Mouse (Mus musculus): ENCODE results near the gene App. TPM values are rescaled to one million over a fixed set of nuclear protein-coding genes. Genes with fewer than 3 reads are reported as not detected.

App gene
- total and polyA plus RNA-seq, 2 experiments from 2014 or later, result 498 to 526 TPM

DNA sequence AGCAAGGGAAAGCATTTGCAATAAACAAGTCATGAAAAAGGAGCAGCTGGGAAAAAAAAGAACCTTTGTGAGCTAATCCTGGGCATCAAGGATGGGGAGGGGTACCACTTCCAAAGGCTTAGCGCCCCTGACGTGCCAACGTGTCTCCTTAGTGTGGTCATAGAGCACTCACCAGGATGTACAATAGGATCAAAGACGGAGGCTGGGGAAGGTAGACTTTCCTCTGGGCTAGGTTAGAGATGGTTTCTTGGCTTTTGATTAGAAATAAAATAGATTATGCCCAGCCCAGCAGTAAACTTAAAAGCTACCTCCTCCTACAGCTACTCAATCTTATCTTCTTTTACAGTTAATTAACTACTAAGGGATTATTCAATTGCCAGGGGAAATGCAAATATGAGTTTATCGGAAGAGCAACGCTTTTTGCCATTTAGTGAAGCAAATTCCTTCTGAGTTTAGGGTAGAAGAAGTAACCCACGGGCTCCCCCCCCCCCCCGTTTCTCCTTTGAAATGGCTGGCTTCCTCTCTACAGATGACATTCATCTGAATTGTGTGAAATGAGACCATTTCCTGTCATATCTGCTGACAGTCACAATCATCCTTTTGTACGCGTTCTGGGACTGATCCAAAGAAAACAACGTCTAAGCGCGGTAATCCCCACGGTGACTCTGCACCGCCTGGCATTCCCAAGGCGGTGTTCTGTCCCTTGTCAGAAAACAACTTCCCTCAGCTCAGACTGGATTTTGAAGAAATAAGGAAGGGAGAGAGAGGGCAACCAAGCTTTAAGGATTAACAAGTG is 201.8 kb downstream of the App start:
- H3K27ac ChIP-seq, result peak overlapping the region; percentile 48; the same call in 1 of the 2 replicates
- 46% methylated on average over 16 of the region's 16 CpGs for WGBS

DNA sequence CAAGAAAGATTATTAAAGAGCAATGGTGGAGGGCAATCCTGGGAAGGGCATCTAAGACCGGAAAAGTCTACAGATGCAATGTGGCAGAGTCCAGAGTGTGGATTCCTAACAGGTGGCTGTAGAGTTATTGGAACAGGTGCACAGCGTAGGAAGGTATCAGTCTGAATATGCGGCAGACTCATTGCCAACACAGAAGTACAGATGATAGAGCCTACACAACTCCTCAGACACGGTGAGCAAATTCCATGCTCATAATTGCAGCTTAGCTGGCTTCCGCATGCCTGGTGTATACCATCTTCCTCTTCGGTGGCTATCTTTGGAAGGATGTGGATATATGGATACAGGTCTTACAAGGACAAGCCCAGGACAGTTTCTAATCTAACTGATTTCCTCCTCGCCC is 204.5 kb downstream of the App start:
- Histone ChIP-seq H3K9ac (replicated peaks; ENCODE audit: low read length) (no peak overlapping the region), H3K4me1 (ENCODE audit: insufficient read depth, low read length) (no peaks in the 10 kb centered on the region; the same call in 1 of the 2 replicates), H3K9me3 (ENCODE audit: low read length) (no peaks in the 10 kb centered on the region), H3K4me3 (ENCODE audit: low read length) (no peak overlapping the region), H3K27me3 (ENCODE audit: insufficient read depth, low read length) (no peaks in the 10 kb centered on the region), H3K27ac (no peak overlapping the region), H3K36me3 (ENCODE audit: insufficient read depth, low read length) (peaks cover 22% of the 10 kb centered on the region; the same call in 1 of the 2 replicates), H3K4me2 (ENCODE audit: low read depth, low read length) (no peak overlapping the region)
- DNase-seq (ENCODE audit: low spot score) (no peak), ATAC-seq (no peak)
- no peak for TF ChIP-seq CTCF (IDR thresholded peaks at IDR 0.05; ENCODE audit: low read depth)
- WGBS, result 94% methylated on average over 7 of the region's 7 CpGs

More for the DNA sequence above, 201.8 kb downstream of the App start:
- H3K9me3 ChIP-seq (ENCODE audit: low read length), result no peaks in the 10 kb centered on the region
- no peak overlapping the region for H3K4me3 ChIP-seq (ENCODE audit: low read length)
- no peak for TF ChIP-seq CTCF (IDR thresholded peaks at IDR 0.05; ENCODE audit: low read depth)
- H3K4me2 ChIP-seq (ENCODE audit: low read depth, low read length), result 0 out of 2 replicates have a peak overlapping the region, but pooled peaks have one; percentile 21
- no peaks in the 10 kb centered on the region; the same call in 1 of the 2 replicates for H3K4me1 ChIP-seq (ENCODE audit: insufficient read depth, low read length)
- H3K36me3 ChIP-seq (ENCODE audit: insufficient read depth, low read length), result peaks cover 26% of the 10 kb centered on the region; the same call in 1 of the 2 replicates
- H3K27me3 ChIP-seq (ENCODE audit: insufficient read depth, low read length), result no peaks in the 10 kb centered on the region
- H3K9ac ChIP-seq (replicated peaks; ENCODE audit: low read length), result no peak overlapping the region
- peak; percentile 39 for ATAC-seq
- peak; percentile 62 for DNase-seq (ENCODE audit: low spot score)

DNA sequence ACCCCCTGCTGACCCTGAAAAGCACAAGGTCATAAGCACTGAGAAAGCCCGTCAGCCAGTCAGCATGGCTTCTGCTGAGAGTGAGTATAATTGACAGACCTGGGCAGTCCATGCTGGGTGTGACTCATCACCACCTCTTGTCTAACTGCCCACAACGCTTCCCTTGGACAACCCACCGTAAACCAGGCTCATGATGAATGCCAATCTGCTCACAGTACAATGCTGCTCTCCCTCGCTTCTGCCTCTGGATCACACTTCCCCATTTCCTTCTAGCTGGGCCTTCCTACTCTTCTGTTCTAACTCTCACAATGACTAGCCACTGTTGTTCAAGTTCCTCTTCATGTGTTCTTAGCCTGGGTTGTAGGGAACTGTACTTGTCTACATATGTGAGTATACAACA is 206.6 kb downstream of the App start:
- Histone ChIP-seq H3K27me3 (ENCODE audit: insufficient read depth, low read length) (no peaks in the 10 kb centered on the region), H3K27ac (no peak overlapping the region), H3K9me3 (ENCODE audit: low read length) (no peaks in the 10 kb centered on the region), H3K9ac (replicated peaks; ENCODE audit: low read length) (no peak overlapping the region), H3K4me2 (ENCODE audit: low read depth, low read length) (no peak overlapping the region), H3K4me3 (ENCODE audit: low read length) (no peak overlapping the region), H3K4me1 (ENCODE audit: insufficient read depth, low read length) (no peaks in the 10 kb centered on the region; the same call in 1 of the 2 replicates), H3K36me3 (ENCODE audit: insufficient read depth, low read length) (peaks cover 25% of the 10 kb centered on the region; the same call in 1 of the 2 replicates)
- TF ChIP-seq CTCF (IDR thresholded peaks at IDR 0.05; ENCODE audit: low read depth), result no peak
- ATAC-seq (peak; percentile 33; the same call in 1 of the 2 replicates), DNase-seq (ENCODE audit: low spot score) (no peak)
- WGBS, result 36% methylated on average over 4 of the region's 4 CpGs

DNA sequence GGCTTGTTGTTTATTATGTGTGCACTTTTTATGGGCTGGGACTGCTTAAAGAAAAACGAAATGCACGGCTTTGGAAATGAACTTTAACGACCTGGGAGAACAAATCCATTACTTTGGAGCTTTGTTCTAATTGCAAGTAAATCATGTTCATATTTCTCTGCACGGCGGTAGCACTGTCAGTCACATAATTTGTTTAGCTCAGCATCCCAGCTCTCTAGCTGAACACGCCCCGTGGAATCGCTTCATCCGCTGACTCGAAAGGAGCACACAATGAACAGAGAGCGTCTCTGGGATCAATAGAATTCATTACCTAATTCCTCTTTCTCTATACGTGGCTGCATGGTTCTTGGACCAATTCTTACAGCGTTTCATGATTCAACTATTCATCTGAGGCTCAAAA is 207.5 kb downstream of the App start:
- Histone ChIP-seq H3K9me3 (ENCODE audit: low read length) (no peaks in the 10 kb centered on the region), H3K36me3 (ENCODE audit: insufficient read depth, low read length) (peaks cover 31% of the 10 kb centered on the region), H3K4me3 (ENCODE audit: low read length) (no peak overlapping the region), H3K27ac (no peak overlapping the region), H3K9ac (replicated peaks; ENCODE audit: low read length) (no peak overlapping the region), H3K4me1 (ENCODE audit: insufficient read depth, low read length) (no peaks in the 10 kb centered on the region), H3K4me2 (ENCODE audit: low read depth, low read length) (no peak overlapping the region), H3K27me3 (ENCODE audit: insufficient read depth, low read length) (no peaks in the 10 kb centered on the region)
- TF ChIP-seq CTCF (IDR thresholded peaks at IDR 0.05; ENCODE audit: low read depth), result no peak
- ATAC-seq (no peak), DNase-seq (ENCODE audit: low spot score) (no peak)
- 52% methylated on average over 13 of the region's 13 CpGs for WGBS

GRCm38 (mm10) chr16:84963960-84964359 is 209.6 kb downstream of the App start:
- no peak for DNase-seq (ENCODE audit: low spot score)
- ATAC-seq, result peak; percentile 45; the same call in 1 of the 2 replicates
- no peaks in the 10 kb centered on the region for H3K27me3 ChIP-seq (ENCODE audit: insufficient read depth, low read length)
- no peak overlapping the region for H3K4me3 ChIP-seq (ENCODE audit: low read length)
- H3K4me2 ChIP-seq (ENCODE audit: low read depth, low read length), result no peak overlapping the region
- no peaks in the 10 kb centered on the region for H3K4me1 ChIP-seq (ENCODE audit: insufficient read depth, low read length)
- WGBS, result 74% methylated on average over 9 of the region's 9 CpGs
- no peak overlapping the region for H3K9ac ChIP-seq (replicated peaks; ENCODE audit: low read length)
- H3K36me3 ChIP-seq (ENCODE audit: insufficient read depth, low read length), result peaks cover 34% of the 10 kb centered on the region
- no peak overlapping the region for H3K27ac ChIP-seq
- no peak for TF ChIP-seq CTCF (IDR thresholded peaks at IDR 0.05; ENCODE audit: low read depth)
- no peaks in the 10 kb centered on the region for H3K9me3 ChIP-seq (ENCODE audit: low read length)

DNA sequence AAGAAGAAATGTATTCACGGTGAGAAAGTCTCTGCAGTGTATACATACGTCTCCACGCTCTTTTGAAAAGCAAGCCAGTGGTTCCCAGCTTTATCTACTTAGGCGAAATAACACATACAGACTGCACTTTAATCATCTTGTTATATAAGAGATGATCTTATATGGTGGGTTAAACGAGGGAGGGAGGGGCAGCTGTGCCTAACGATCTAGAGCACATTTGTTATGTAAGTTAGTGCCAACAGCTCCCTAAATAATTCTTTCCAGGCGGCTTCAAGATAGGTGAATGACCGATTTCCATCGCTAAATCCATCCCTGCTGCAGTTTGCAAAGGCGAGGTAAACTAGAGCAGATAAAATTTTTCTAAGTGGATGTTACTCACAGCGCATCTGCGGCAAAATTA is 210.0 kb downstream of the App start:
- no peak for TF ChIP-seq CTCF (IDR thresholded peaks at IDR 0.05; ENCODE audit: low read depth)
- Histone ChIP-seq H3K4me3 (ENCODE audit: low read length) (no peak overlapping the region), H3K36me3 (ENCODE audit: insufficient read depth, low read length) (peaks cover 32% of the 10 kb centered on the region), H3K27me3 (ENCODE audit: insufficient read depth, low read length) (no peaks in the 10 kb centered on the region), H3K27ac (no peak overlapping the region), H3K4me1 (ENCODE audit: insufficient read depth, low read length) (no peaks in the 10 kb centered on the region), H3K9me3 (ENCODE audit: low read length) (no peaks in the 10 kb centered on the region), H3K4me2 (ENCODE audit: low read depth, low read length) (no peak overlapping the region), H3K9ac (replicated peaks; ENCODE audit: low read length) (no peak overlapping the region)
- WGBS, result 71% methylated on average over 12 of the region's 12 CpGs
- ATAC-seq (no peak), DNase-seq (ENCODE audit: low spot score) (no peak)

DNA sequence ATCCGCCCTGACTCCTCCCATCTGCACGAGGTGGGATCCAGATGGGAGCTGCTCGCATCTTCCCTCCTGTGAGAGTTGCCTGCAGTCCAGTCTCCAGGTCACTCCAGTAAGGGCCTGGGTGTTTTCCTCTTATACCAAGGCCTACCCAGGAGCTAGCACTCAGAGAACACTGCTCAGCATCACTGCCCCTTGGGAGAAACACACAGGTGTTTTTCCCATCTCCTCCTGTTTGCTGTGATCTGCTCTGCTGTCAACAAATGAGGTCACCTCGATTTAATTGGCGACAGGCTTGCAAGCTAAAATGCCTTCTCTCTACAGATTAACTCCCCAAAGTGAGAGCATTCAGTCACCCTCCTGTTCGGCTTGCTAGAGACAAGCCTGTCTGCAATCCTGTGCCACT is 216.3 kb downstream of the App start:
- DNase-seq (ENCODE audit: low spot score), result no peak
- H3K4me3 ChIP-seq (ENCODE audit: low read length), result no peak overlapping the region
- ATAC-seq, result no peak
- WGBS, result 55% methylated on average over 6 of the region's 6 CpGs
- no peaks in the 10 kb centered on the region for H3K4me1 ChIP-seq (ENCODE audit: insufficient read depth, low read length)
- no peaks in the 10 kb centered on the region for H3K27me3 ChIP-seq (ENCODE audit: insufficient read depth, low read length)
- H3K9ac ChIP-seq (replicated peaks; ENCODE audit: low read length), result no peak overlapping the region
- H3K9me3 ChIP-seq (ENCODE audit: low read length), result no peaks in the 10 kb centered on the region
- TF ChIP-seq CTCF (IDR thresholded peaks at IDR 0.05; ENCODE audit: low read depth), result no peak
- peaks cover 28% of the 10 kb centered on the region for H3K36me3 ChIP-seq (ENCODE audit: insufficient read depth, low read length)
- no peak overlapping the region for H3K4me2 ChIP-seq (ENCODE audit: low read depth, low read length)
- peak overlapping the region; percentile 41; the same call in 1 of the 2 replicates for H3K27ac ChIP-seq
